Mouse (Mus musculus): ENCODE measurements around the gene Shkbp1. TPM values are rescaled to one million over a fixed set of nuclear protein-coding genes. Genes with fewer than 3 reads are reported as not detected.

Shkbp1 gene
- polyA plus RNA-seq, 1 experiment from 2014 or later, result 21.9 TPM

DNA sequence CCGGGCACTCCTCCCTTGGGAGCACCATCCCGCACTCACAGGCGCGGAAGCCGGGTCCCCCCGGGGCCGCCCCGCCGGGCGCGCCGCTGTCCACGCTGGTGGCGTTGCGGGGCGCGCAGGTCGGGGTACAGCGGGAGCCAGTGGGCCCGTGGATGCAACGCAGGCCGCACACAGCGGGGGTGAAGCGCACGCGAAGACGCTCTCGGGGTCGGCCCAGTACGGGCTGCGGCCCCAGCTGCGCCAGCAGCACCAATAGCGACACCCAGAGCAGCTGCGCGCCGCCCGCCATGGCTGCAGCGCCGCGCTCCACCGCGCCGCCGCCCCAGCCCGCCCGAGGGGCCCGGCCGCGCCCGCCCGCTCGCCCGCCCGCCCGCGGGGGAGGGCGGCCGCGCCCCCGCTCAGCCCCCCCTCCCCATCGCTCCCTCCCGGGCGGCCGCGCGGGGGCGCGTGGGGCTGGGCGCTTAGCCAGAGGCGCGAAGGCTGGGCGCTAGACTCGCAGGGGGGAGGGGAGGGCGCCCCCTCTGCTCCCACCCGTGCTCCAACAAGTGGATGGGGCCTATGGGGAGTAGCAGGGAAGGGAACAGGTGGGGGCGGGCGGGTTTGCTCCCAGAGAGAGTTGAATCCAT lies 22.4 kb downstream of the Shkbp1 start:
- Histone ChIP-seq H3K27ac (no peak overlapping the region), H3K36me3 (ENCODE audit: inconsistent target) (no peaks in the 10 kb centered on the region), H3K79me2 (ENCODE audit: inconsistent target) (no peaks in the 10 kb centered on the region), H3K4me3 (ENCODE audit: inconsistent target) (no peak overlapping the region)
- WGBS (ENCODE audit: missing documents), result 2% methylated on average over 70 of the region's 77 CpGs

- Histone ChIP-seq H3K79me2 (ENCODE audit: inconsistent target) (no peaks in the 10 kb centered on the region), H3K36me3 (ENCODE audit: inconsistent target) (no peaks in the 10 kb centered on the region), H3K27ac (no peak overlapping the region), H3K4me3 (ENCODE audit: inconsistent target) (no peak overlapping the region)
- WGBS (ENCODE audit: missing documents), result 2% methylated on average over 24 of the region's 39 CpGs
Measured at GRCm38 (mm10) chr7:27332353-27333199, 23.2 kb downstream of the Shkbp1 start.

- H3K36me3 ChIP-seq (ENCODE audit: inconsistent target), result no peaks in the 10 kb centered on the region
- no peak overlapping the region for H3K4me3 ChIP-seq (ENCODE audit: inconsistent target)
- no peaks in the 10 kb centered on the region for H3K79me2 ChIP-seq (ENCODE audit: inconsistent target)
- WGBS (ENCODE audit: missing documents), result 5% methylated on average over 8 of the region's 8 CpGs
- H3K27ac ChIP-seq, result no peak overlapping the region
Measured at GRCm38 (mm10) chr7:27331854-27332253, 24.0 kb downstream of the Shkbp1 start.

GRCm38 (mm10) chr7:27331541-27331851 lies 24.3 kb downstream of the Shkbp1 start:
- no peak overlapping the region for H3K4me3 ChIP-seq (ENCODE audit: inconsistent target)

DNA sequence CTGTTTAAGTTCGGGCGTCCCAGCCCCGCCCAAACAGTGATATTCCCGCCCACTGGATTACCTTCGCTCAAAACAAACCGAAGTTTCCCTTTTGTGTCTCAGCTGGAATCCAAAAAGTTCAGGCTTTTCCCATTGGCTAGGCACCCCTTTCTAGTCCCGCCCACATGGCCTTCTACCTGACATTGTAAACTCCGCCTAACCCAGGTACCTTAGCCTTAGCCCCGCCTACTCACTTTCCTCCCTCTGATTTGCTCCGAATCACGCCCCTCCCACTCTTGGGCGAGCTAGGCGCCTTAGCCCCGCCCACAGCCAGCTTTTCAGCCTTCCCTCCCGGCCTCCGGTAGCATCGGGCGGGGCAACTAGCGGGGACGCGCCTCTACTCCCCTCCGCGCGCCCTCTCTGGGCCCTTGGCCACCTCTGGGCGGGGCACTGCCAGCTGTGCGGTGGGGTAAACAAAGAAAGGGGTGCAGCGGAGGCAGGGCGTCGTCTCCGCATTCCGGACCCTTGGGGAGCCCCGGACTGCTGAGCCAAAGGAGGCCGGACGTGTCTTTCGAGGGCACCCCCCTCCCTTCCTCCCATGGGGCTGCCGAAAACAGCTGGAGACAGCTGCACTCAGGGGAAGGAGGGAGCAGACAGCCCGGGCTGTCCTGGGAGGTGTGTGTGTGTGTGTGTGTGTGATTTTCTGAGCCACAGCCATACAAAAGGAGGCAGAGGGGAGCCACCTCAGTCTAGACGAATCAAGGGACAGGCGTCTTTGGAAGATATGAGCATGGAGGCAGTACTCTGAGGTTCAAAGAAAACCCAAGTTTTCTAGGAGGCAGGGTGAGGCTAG lies 24.9 kb downstream of the Shkbp1 start:
- Histone ChIP-seq H3K4me3 (ENCODE audit: inconsistent target) (peak overlapping the region; percentile 38), H3K27ac (no peak overlapping the region), H3K79me2 (ENCODE audit: inconsistent target) (no peaks in the 10 kb centered on the region), H3K36me3 (ENCODE audit: inconsistent target) (no peaks in the 10 kb centered on the region)
- WGBS (ENCODE audit: missing documents), result under 1% methylated on average over 38 of the region's 39 CpGs

More at GRCm38 (mm10) chr7:27331541-27331851, 24.3 kb downstream of the Shkbp1 start:
- WGBS (ENCODE audit: missing documents), result 4% methylated on average over 8 of the region's 8 CpGs
- no peaks in the 10 kb centered on the region for H3K79me2 ChIP-seq (ENCODE audit: inconsistent target)
- no peaks in the 10 kb centered on the region for H3K36me3 ChIP-seq (ENCODE audit: inconsistent target)
- no peak overlapping the region for H3K27ac ChIP-seq

GRCm38 (mm10) chr7:27329981-27330380 lies 25.8 kb downstream of the Shkbp1 start:
- H3K27ac ChIP-seq, result no peak overlapping the region
- no peaks in the 10 kb centered on the region for H3K79me2 ChIP-seq (ENCODE audit: inconsistent target)
- peak overlapping the region; percentile 38 for H3K4me3 ChIP-seq (ENCODE audit: inconsistent target)
- WGBS (ENCODE audit: missing documents), result 19% methylated on average over 17 of the region's 17 CpGs
- H3K36me3 ChIP-seq (ENCODE audit: inconsistent target), result no peaks in the 10 kb centered on the region

DNA sequence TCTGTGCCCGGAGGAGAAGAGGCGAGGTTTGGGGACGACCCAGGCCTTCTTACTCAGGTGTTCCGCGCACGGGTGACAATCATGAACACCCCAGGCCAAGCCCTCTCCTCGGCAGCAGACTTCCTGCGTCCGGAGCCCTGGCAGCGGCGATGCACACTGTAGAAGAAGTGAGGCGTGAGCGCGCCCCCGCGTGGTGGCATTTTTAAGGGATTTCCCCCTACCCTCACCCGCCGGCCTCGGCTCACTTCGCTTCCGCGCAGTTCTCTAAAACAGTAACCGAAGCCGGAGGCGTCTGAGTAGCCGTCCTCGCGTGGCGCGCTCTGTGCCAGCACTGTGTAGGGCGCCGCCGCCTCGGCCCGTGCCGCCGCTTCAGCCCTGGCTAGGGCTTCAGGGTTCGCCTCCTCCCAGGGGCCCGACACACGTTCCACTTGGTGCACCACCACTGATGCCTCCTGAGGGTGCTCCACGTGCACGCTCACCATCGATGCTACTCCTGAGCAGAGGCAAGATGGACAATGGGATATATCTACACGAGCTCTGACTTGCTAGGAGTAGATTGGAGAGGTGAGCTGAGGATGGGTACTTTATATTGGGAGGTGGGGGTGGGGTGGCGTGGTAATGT lies 26.4 kb downstream of the Shkbp1 start:
- no peaks in the 10 kb centered on the region for H3K36me3 ChIP-seq (ENCODE audit: inconsistent target)
- 4% methylated on average over 45 of the region's 45 CpGs for WGBS (ENCODE audit: missing documents)
- no peaks in the 10 kb centered on the region for H3K79me2 ChIP-seq (ENCODE audit: inconsistent target)
- no peak overlapping the region for H3K27ac ChIP-seq
- H3K4me3 ChIP-seq (ENCODE audit: inconsistent target), result no peak overlapping the region

GRCm38 (mm10) chr7:27328648-27329047 lies 27.2 kb downstream of the Shkbp1 start:
- no peak overlapping the region for H3K4me3 ChIP-seq (ENCODE audit: inconsistent target)
- H3K36me3 ChIP-seq (ENCODE audit: inconsistent target), result no peaks in the 10 kb centered on the region
- 30% methylated on average over 16 of the region's 16 CpGs for WGBS (ENCODE audit: missing documents)

DNA sequence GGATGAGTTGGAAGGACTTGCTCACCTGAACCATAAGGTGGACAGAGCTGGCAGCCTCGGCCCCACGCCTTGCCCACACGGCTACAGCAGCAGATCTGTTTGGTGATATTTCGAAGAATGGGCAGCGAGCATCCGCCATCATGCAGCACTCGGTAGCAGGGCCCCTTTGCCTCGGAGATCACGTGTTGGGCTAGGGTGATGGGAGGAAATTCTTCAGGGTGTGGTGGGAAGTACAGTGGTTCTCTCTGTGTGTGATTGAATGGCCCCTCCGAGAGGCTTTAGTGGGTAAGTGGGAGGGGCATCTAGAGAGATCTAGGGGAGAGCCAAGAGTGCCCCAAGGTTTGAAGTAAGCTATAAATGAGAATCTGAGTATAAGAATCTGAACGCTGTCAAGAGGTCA lies 27.7 kb downstream of the Shkbp1 start:
- Histone ChIP-seq H3K79me2 (ENCODE audit: inconsistent target) (no peaks in the 10 kb centered on the region), H3K27ac (no peak overlapping the region), H3K4me3 (ENCODE audit: inconsistent target) (no peak overlapping the region), H3K36me3 (ENCODE audit: inconsistent target) (no peaks in the 10 kb centered on the region)
- 86% methylated on average over 10 of the region's 11 CpGs for WGBS (ENCODE audit: missing documents)

More at GRCm38 (mm10) chr7:27328648-27329047, 27.2 kb downstream of the Shkbp1 start:
- H3K27ac ChIP-seq, result no peak overlapping the region
- no peaks in the 10 kb centered on the region for H3K79me2 ChIP-seq (ENCODE audit: inconsistent target)

- no peaks in the 10 kb centered on the region for H3K79me2 ChIP-seq (ENCODE audit: inconsistent target)
- no peak overlapping the region for H3K4me3 ChIP-seq (ENCODE audit: inconsistent target)
- H3K36me3 ChIP-seq (ENCODE audit: inconsistent target), result no peaks in the 10 kb centered on the region
- no peak overlapping the region for H3K27ac ChIP-seq
- WGBS (ENCODE audit: missing documents), result 96% methylated on average over 8 of the region's 8 CpGs
Measured at GRCm38 (mm10) chr7:27327500-27327899, 28.3 kb downstream of the Shkbp1 start.

DNA sequence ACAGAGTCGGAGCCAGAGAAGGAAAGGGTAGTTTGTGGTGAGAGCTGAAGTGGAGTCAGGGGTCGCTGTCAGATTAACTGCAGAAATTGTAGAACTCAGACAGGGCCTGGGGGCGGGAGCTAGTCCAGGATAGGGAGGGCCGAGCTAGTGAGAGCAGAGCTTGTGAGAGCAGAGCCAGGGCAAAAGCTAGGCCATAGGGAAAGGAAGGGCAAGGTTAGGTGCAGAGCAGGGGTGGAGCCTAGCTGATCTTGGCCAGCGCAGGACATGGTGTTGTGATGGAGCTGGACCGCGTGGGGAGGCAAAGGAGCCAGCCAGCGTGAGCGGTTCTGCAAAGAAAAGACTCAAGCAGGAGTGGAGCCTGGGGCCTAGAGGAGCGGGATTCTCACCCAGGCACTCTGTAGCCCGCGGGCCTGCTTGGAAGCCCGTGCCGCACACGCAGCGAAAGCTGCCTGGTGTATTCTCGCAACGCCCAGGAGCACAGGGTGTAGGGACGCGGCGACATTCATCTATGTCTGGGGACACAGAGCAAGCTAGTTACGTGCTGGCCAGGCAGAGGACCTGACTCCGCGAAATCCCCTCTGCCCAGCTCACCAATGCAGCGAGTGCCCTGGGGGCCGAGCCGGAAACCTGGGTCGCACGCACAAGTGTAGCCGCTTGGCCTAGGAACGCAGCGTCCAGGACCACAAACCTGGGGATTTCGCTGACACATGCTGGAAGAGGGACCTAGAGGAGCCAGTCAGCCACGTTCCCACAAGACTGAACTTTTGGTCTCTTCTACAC lies 29.5 kb downstream of the Shkbp1 start:
- no peak overlapping the region for H3K4me3 ChIP-seq (ENCODE audit: inconsistent target)
- 64% methylated on average over 31 of the region's 34 CpGs for WGBS (ENCODE audit: missing documents)
- no peaks in the 10 kb centered on the region for H3K36me3 ChIP-seq (ENCODE audit: inconsistent target)
- H3K79me2 ChIP-seq (ENCODE audit: inconsistent target), result no peaks in the 10 kb centered on the region
- H3K27ac ChIP-seq, result no peak overlapping the region

DNA sequence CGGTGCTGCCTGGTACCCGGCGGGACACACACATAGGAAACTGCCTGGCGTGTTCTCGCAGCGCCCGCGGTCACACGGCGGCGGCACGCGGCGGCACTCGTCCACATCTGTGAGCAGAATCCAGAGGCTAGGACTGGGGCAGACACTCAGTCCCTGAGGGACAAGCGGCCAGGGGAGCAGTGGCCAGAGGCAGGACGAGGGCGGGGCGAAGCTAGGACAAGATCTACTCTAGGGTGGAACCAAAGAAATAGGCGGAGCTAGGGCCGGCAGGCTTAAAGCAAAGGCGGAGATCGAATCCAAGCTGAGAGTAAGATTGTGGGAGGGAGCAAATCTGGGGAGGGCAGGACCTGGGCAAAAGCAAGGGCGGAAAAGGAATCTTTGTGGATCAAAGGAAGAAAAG lies 30.1 kb downstream of the Shkbp1 start:
- H3K36me3 ChIP-seq (ENCODE audit: inconsistent target), result no peaks in the 10 kb centered on the region
- WGBS (ENCODE audit: missing documents), result 2% methylated on average over 24 of the region's 24 CpGs
- H3K4me3 ChIP-seq (ENCODE audit: inconsistent target), result no peak overlapping the region
- no peaks in the 10 kb centered on the region for H3K79me2 ChIP-seq (ENCODE audit: inconsistent target)
- no peak overlapping the region for H3K27ac ChIP-seq

GRCm38 (mm10) chr7:27324928-27325327 lies 30.9 kb downstream of the Shkbp1 start:
- H3K27ac ChIP-seq, result no peak overlapping the region
- H3K36me3 ChIP-seq (ENCODE audit: inconsistent target), result no peaks in the 10 kb centered on the region
- H3K4me3 ChIP-seq (ENCODE audit: inconsistent target), result no peak overlapping the region
- WGBS (ENCODE audit: missing documents), result 83% methylated on average over 18 of the region's 20 CpGs
- H3K79me2 ChIP-seq (ENCODE audit: inconsistent target), result no peaks in the 10 kb centered on the region

GRCm38 (mm10) chr7:27324161-27324560 lies 31.7 kb downstream of the Shkbp1 start:
- WGBS (ENCODE audit: missing documents), result 97% methylated on average over 10 of the region's 11 CpGs
- no peak overlapping the region for H3K4me3 ChIP-seq (ENCODE audit: inconsistent target)
- H3K36me3 ChIP-seq (ENCODE audit: inconsistent target), result no peaks in the 10 kb centered on the region
- H3K79me2 ChIP-seq (ENCODE audit: inconsistent target), result no peaks in the 10 kb centered on the region
- no peak overlapping the region for H3K27ac ChIP-seq

Measured in macrophage (primary cell).